Mouse (Mus musculus) hindbrain, embryonic 11.5 days (tissue): ENCODE results near the gene Dok4. TPM values are rescaled to one million over a fixed set of nuclear protein-coding genes. Genes with fewer than 3 reads are reported as not detected.
A peak's percentile ranks its signal among the peaks of the same experiment; 100 is the strongest.
"Not testable (repeated sequence)": the region's sequence is repeated elsewhere in the genome, so short reads cannot be mapped to it uniquely, and the experiment has no call there.

Experiments
- ATAC-seq: fragments of 200-750 bp; cut with Nextera tagmentation; 2 replicates; pipeline ENCODE4 v1.8.0; 2017; ENCODE audit warnings: mild to moderate bottlenecking, moderate TSS enrichment, moderate library complexity; ENCODE audit not compliant: low FRiP score
- DNase-seq: peaks from one replicate; pipeline ENCODE4 v3.0.0-alpha.2; 2015; ENCODE audit warnings: low spot score
- H3K27ac ChIP-seq: fragments of 300-500 bp; sonication (generic); 2 replicates; pipeline ENCODE4 v1.5.1; 2014; ENCODE audit warnings: mild to moderate bottlenecking, low read depth, low read length
- H3K27me3 ChIP-seq: fragments of 300-500 bp; sonication (generic); 2 replicates; pipeline ENCODE4 v1.6.1; 2014; ENCODE audit warnings: mild to moderate bottlenecking, low read length, moderate library complexity, mixed read lengths; ENCODE audit not compliant: control insufficient read depth, insufficient read depth
- H3K36me3 ChIP-seq: fragments of 300-500 bp; sonication (generic); 2 replicates; pipeline ENCODE4 v1.6.1; 2014; ENCODE audit warnings: mild to moderate bottlenecking, low read length, moderate library complexity, mixed read lengths; ENCODE audit not compliant: control insufficient read depth, insufficient read depth
- H3K4me1 ChIP-seq: fragments of 300-500 bp; sonication (generic); replicated peaks from 2 replicates; pipeline ENCODE4 v1.6.1; 2014; ENCODE audit warnings: low read length, mixed read lengths; ENCODE audit not compliant: control insufficient read depth, insufficient read depth
- H3K4me2 ChIP-seq: fragments of 300-500 bp; sonication (generic); replicated peaks from 2 replicates; pipeline ENCODE4 v1.6.1; 2014; ENCODE audit warnings: mild to moderate bottlenecking, low read depth, low read length
- H3K4me3 ChIP-seq: fragments of 300-500 bp; sonication (generic); 2 replicates; pipeline ENCODE4 v1.5.1; 2014; ENCODE audit warnings: low read depth, low read length
- H3K9ac ChIP-seq: fragments of 300-500 bp; sonication (generic); 2 replicates; pipeline ENCODE4 v1.6.1; 2014; ENCODE audit warnings: low read depth, low read length
- H3K9me3 ChIP-seq: fragments of 300-500 bp; sonication (generic); 2 replicates; pipeline ENCODE4 v1.6.1; 2016; ENCODE audit warnings: low read length; ENCODE audit not compliant: control insufficient read depth
- WGBS: fragments of 180-500 bp; shearing (Covaris S2); extraction: QIAGEN DNeasy Blood & Tissue Kit; methylation state at CpG from one replicate; pipeline ENCODE4 v1.1.7; 2014; 5-methylcytosine and 5-hydroxymethylcytosine counted together
- polyA plus RNA-seq: library from polyadenylated mRNA; unstranded; fragments of >200 nt; fragmentation: Nextera tagmentation; extraction: Ambion mirVana; gene quantifications from 2 replicates; pipeline ENCODE4 v1.2.1, GENCODE M21; 2014

Gene Dok4
- polyA plus RNA-seq, 1 experiment from 2014 or later: 14.7 TPM

DNA sequence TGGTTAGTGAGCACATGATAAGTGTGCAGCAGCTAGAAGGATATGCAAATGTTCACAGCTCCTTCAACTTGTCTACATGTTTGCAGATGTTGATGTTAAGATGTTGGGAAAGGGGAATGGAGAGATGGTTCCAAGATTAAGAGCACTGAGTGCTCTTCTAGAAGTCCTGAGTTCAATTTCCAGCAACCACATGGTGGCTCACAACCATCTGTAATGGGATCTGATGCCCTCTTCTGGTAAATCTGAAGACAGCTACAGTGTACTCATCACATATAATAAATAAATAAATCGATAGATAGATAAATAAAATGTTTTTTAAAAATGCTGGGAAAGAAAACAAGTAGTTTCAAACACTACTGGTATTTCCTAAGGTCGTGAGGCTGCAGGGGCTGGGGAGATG is 34.9 kb downstream of the Dok4 start:
- H3K4me1 ChIP-seq: no peaks in the 10 kb centered on the region
- H3K36me3 ChIP-seq: no peaks in the 10 kb centered on the region
- H3K9me3 ChIP-seq: no peaks in the 10 kb centered on the region
- no peak for DNase-seq
- 56% methylated on average over 2 of the region's 2 CpGs for WGBS
- H3K27me3 ChIP-seq: no peaks in the 10 kb centered on the region
- H3K9ac ChIP-seq: no peak overlapping the region
- no peak overlapping the region for H3K27ac ChIP-seq
- no peak overlapping the region for H3K4me3 ChIP-seq
- no peak overlapping the region for H3K4me2 ChIP-seq
- no peak for ATAC-seq

DNA sequence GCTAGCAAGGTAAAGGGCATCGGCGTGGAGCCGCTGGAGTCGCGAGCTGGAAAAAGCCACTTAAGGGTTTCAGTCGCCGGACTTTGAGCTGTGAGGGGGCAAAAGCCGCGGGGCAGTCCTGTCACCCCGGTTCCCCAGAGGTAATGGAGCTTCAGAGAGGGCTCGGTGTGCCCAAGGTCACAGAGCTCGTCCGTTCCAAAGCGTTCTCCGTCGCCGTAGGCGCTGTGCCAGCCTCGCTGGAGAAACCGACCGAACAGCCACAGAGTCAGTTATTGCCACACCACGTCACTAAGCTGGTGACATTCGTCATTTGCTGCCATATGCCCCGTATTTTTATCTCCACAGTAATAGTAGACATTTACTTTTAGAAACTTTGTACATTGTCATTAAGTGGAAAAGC is 37.5 kb downstream of the Dok4 start:
- WGBS: under 1% methylated on average over 24 of the region's 24 CpGs
- no peak for DNase-seq

GRCm38 (mm10) chr8:94837662-94838574 is 38.2 kb downstream of the Dok4 start, which contains the start of the genes Coq9 and Ciapin1:
Coq9 (plus strand) TSS chr8:94838321.
Ciapin1 (minus strand) TSS chr8:94838358.
- H3K27me3 ChIP-seq: no peaks in the 10 kb centered on the region
- WGBS: under 1% methylated on average over 82 of the region's 82 CpGs
- no peaks in the 10 kb centered on the region for H3K9me3 ChIP-seq
- no peaks in the 10 kb centered on the region for H3K36me3 ChIP-seq
- peak within 1 kb of the TSS; percentile 86 for H3K27ac ChIP-seq
- ATAC-seq (peak; percentile 98), DNase-seq (peak; percentile 97)
- H3K9ac ChIP-seq: peak within 1 kb of the TSS; percentile 91
- H3K4me1 ChIP-seq: no peaks in the 10 kb centered on the region
- H3K4me2 ChIP-seq: peak within 1 kb of the TSS; percentile 81
- H3K4me3 ChIP-seq: peak within 1 kb of the TSS; percentile 90

More for the DNA sequence above, 37.5 kb downstream of the Dok4 start:
- Histone ChIP-seq H3K9me3 (no peaks in the 10 kb centered on the region), H3K4me3 (peak overlapping the region; percentile 90), H3K36me3 (no peaks in the 10 kb centered on the region), H3K27ac (peak overlapping the region; percentile 86), H3K4me1 (no peaks in the 10 kb centered on the region), H3K27me3 (no peaks in the 10 kb centered on the region), H3K9ac (peak overlapping the region; percentile 91), H3K4me2 (peak overlapping the region; percentile 51)
- peak; percentile 76 for ATAC-seq

- Histone ChIP-seq H3K9ac (peak overlapping the region; percentile 2; the same call in 1 of the 2 replicates), H3K4me2 (peak overlapping the region; percentile 81; the same call in 1 of the 2 replicates), H3K4me1 (no peaks in the 10 kb centered on the region), H3K27ac (no peak overlapping the region), H3K4me3 (0 out of 2 replicates have a peak overlapping the region, but pooled peaks have one; percentile 10), H3K9me3 (no peaks in the 10 kb centered on the region), H3K36me3 (0 out of 2 replicates have a peak, but pooled peaks cover 1% of the 10 kb centered on the region), H3K27me3 (no peaks in the 10 kb centered on the region)
- DNase-seq (no peak), ATAC-seq (no peak)
- 68% methylated on average over 11 of the region's 11 CpGs for WGBS
Observed at GRCm38 (mm10) chr8:94836456-94837240, 39.5 kb downstream of the Dok4 start.

DNA sequence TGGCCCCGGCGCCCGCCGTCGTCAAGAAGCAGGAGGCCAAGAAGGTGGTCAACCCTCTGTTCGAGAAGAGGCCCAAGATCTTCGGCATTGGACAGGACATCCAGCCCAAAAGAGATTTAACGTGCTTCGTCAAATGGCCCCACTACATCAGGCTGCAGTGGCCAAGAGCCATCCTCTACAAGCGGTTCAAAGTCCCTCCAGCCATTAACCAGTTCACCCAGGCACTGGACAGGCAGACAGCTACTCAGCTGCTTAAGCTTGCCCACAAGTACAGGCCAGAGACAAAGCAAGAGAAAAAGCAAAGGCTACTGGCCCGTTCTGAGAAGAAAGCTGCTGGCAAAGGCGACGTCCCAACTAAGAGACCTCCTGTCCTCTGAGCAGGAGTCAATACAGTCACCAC is 40.4 kb downstream of the Dok4 start:
- not testable (repeated sequence) for H3K4me2 ChIP-seq, ATAC-seq, H3K27me3 ChIP-seq, H3K9me3 ChIP-seq, DNase-seq, H3K36me3 ChIP-seq, H3K9ac ChIP-seq, H3K27ac ChIP-seq, H3K4me1 ChIP-seq, H3K4me3 ChIP-seq
- 95% methylated on average over 13 of the region's 13 CpGs for WGBS

GRCm38 (mm10) chr8:94833901-94834405 is 42.2 kb downstream of the Dok4 start:
- WGBS: 88% methylated on average over 7 of the region's 7 CpGs
- not testable (repeated sequence) for H3K4me1 ChIP-seq, H3K4me3 ChIP-seq, H3K27ac ChIP-seq, DNase-seq, ATAC-seq, H3K27me3 ChIP-seq, H3K4me2 ChIP-seq, H3K9me3 ChIP-seq, H3K36me3 ChIP-seq, H3K9ac ChIP-seq

- H3K9me3 ChIP-seq: no peaks in the 10 kb centered on the region
- DNase-seq (no peak), ATAC-seq (no peak)
- H3K9ac ChIP-seq: no peak overlapping the region
- peaks cover 4% of the 10 kb centered on the region; the same call in 1 of the 2 replicates for H3K36me3 ChIP-seq
- H3K27ac ChIP-seq: no peak overlapping the region
- no peaks in the 10 kb centered on the region for H3K27me3 ChIP-seq
- no peaks in the 10 kb centered on the region for H3K4me1 ChIP-seq
- H3K4me3 ChIP-seq: no peak overlapping the region
- H3K4me2 ChIP-seq: no peak overlapping the region
- WGBS: 89% methylated on average over 6 of the region's 6 CpGs
Observed at GRCm38 (mm10) chr8:94828284-94828683, 47.8 kb downstream of the Dok4 start.

- H3K27ac ChIP-seq: no peak overlapping the region
- no peak overlapping the region for H3K9ac ChIP-seq
- no peaks in the 10 kb centered on the region for H3K9me3 ChIP-seq
- WGBS: 92% methylated on average over 5 of the region's 5 CpGs
- no peak overlapping the region for H3K4me3 ChIP-seq
- H3K4me2 ChIP-seq: no peak overlapping the region
- H3K36me3 ChIP-seq: peaks cover 2% of the 10 kb centered on the region; the same call in 1 of the 2 replicates
- H3K27me3 ChIP-seq: no peaks in the 10 kb centered on the region
- DNase-seq (no peak), ATAC-seq (no peak)
- H3K4me1 ChIP-seq: no peaks in the 10 kb centered on the region
Observed at GRCm38 (mm10) chr8:94826210-94826609, 49.9 kb downstream of the Dok4 start.
